Mouse (Mus musculus) lung, adult 2 months (tissue): ENCODE measurements around the gene Cep44. TPM values are rescaled to one million over a fixed set of nuclear protein-coding genes. Genes with fewer than 3 reads are reported as not detected.
A peak's percentile ranks its signal among the peaks of the same experiment; 100 is the strongest.

Experiments
- DNase-seq: peaks from one replicate; pipeline ENCODE4 v3.0.0; 2022
- H3K4me1 ChIP-seq: fragments of 200-500 bp; 2 replicates; pipeline ENCODE4 v1.6.1; 2011; ENCODE audit warnings: low read length; ENCODE audit not compliant: control insufficient read depth, insufficient read depth
- H3K4me3 ChIP-seq: fragments of 200-500 bp; replicated peaks from 2 replicates; pipeline ENCODE3; 2011; ENCODE audit warnings: low read depth, mild to moderate bottlenecking, control low read depth, low read length; ENCODE audit errors: extremely low read depth
- CTCF ChIP-seq: fragments of 200-500 bp; IDR thresholded peaks from 2 replicates; pipeline ENCODE4 v1.5.1; 2011; ENCODE audit warnings: mild to moderate bottlenecking, low read length, control low read depth; ENCODE audit not compliant: insufficient read depth
- POLR2A ChIP-seq: fragments of 200-500 bp; IDR thresholded peaks from 2 replicates; pipeline ENCODE4 v1.6.1; 2011; ENCODE audit warnings: low read depth, mild to moderate bottlenecking, control low read depth, low read length, borderline replicate concordance; ENCODE audit errors: extremely low read depth
- WGBS: fragments of 180-500 bp; shearing (Covaris S2); methylation state at CpG from one replicate; pipeline ENCODE4 v1.1.7; 2018; 5-methylcytosine and 5-hydroxymethylcytosine counted together
- polyA plus RNA-seq: library from polyadenylated mRNA; depleted of rRNA; stranded (reverse); fragments of >200 nt; gene quantifications from 2 replicates; pipeline ENCODE4 v1.2.3, GENCODE M21; 2012; rRNA removed

The Cep44 gene
- 6.9 and 9.0 TPM in 2 replicates for polyA plus RNA-seq

- Histone ChIP-seq H3K4me1 (peaks cover 6% of the 10 kb centered on the region), H3K4me3 (peak within 1 kb of the TSS; percentile 97)
- peak; percentile 81 for DNase-seq
- under 1% methylated on average over 53 of the region's 53 CpGs for WGBS
- peak; percentile 62; the same call in 1 of the 2 replicates for TF ChIP-seq POLR2A
- TF ChIP-seq CTCF = no peak
Observed at GRCm38 (mm10) chr8:56550558-56551360, at the start of gene Cep44, which contains the start of gene Fbxo8. Gene Cep44 (minus strand): TSS chr8:56551047. Gene Fbxo8 (plus strand): TSS chr8:56551090.

DNA sequence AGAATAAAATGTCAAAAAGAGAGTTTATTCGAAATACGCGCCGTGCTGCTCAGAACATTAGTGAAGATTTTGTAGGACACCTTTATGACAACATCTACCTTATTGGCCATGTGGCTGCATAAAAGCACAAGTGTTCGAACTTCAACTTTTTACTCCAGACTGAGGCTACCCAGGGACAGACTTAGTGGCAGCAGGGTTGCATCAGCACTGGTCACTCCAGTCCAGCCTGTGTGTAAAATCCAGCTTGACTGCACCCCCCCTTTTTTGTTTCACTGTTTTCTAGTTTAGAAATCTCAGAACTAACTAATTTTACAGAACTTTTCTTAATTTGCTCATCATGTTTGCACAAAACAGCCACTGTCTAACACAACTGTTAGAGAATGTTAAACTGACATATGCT is 40.7 kb upstream of the Cep44 start:
- H3K4me1 ChIP-seq = no peaks in the 10 kb centered on the region
- WGBS = 96% methylated on average over 5 of the region's 5 CpGs
- H3K4me3 ChIP-seq = no peak overlapping the region

GRCm38 (mm10) chr8:56591084-56591483 is 40.2 kb upstream of the Cep44 start:
- DNase-seq = no peak
- TF ChIP-seq CTCF (no peak), POLR2A (no peak)
- H3K4me1 ChIP-seq = no peaks in the 10 kb centered on the region
- no peak overlapping the region for H3K4me3 ChIP-seq
- 87% methylated on average over 1 of the region's 1 CpGs for WGBS

More for the DNA sequence above, 40.7 kb upstream of the Cep44 start:
- TF ChIP-seq CTCF = no peak
- no peak for TF ChIP-seq POLR2A
- DNase-seq = no peak

GRCm38 (mm10) chr8:56589004-56589403 is 38.2 kb upstream of the Cep44 start:
- Histone ChIP-seq H3K4me1 (no peaks in the 10 kb centered on the region), H3K4me3 (no peak overlapping the region)
- no peak for DNase-seq
- TF ChIP-seq POLR2A (no peak), CTCF (no peak)
- WGBS = 31% methylated on average over 2 of the region's 2 CpGs

DNA sequence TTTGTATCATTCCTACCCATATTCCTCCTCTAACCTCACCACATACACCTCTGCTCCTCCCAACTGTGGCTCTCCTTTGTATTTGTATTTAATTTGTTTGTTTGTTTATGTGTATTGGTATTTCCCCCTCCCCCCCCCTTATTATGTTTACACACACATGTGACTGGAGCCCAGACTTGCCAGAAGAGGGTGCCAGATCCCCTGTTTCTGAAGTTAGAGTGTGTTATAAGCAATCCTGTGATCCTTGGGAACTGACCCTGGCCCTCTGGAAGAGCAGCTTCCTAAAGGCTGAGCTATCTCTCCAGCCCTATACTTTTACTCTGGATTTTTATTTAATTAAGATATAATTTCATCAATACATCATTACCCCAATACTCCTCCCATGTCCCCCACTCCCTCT is 32.0 kb upstream of the Cep44 start:
- no peak for TF ChIP-seq POLR2A
- TF ChIP-seq CTCF = no peak
- Histone ChIP-seq H3K4me3 (no peak overlapping the region), H3K4me1 (no peaks in the 10 kb centered on the region)
- no peak for DNase-seq

GRCm38 (mm10) chr8:56580918-56581317 is 30.1 kb upstream of the Cep44 start:
- no peak for TF ChIP-seq POLR2A
- TF ChIP-seq CTCF = no peak
- 89% methylated on average over 4 of the region's 4 CpGs for WGBS
- no peak for DNase-seq
- Histone ChIP-seq H3K4me3 (no peak overlapping the region), H3K4me1 (no peaks in the 10 kb centered on the region)

DNA sequence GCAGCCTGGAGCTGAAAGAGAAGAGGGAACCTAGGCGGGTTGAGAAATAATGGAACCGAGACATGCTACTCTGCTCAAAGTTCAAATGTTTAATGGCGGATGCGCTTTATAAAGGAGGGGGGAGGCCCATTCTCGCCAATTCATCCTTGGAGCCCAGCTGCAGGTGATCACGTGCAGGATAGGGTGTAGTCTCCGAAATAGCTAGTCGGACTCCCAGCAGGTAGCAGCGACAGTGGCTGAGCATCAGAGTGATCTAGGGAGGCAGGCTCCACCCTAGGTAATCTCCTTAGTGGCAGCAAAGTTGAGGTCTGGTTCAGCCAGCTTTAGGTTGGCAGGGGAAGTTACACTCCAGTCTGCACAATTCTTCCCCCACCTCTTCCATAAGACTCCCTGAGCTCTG is 16.0 kb upstream of the Cep44 start:
- TF ChIP-seq POLR2A (no peak), CTCF (no peak)
- H3K4me3 ChIP-seq = no peak overlapping the region
- 96% methylated on average over 9 of the region's 9 CpGs for WGBS
- no peaks in the 10 kb centered on the region; the same call in 1 of the 2 replicates for H3K4me1 ChIP-seq
- DNase-seq = no peak

DNA sequence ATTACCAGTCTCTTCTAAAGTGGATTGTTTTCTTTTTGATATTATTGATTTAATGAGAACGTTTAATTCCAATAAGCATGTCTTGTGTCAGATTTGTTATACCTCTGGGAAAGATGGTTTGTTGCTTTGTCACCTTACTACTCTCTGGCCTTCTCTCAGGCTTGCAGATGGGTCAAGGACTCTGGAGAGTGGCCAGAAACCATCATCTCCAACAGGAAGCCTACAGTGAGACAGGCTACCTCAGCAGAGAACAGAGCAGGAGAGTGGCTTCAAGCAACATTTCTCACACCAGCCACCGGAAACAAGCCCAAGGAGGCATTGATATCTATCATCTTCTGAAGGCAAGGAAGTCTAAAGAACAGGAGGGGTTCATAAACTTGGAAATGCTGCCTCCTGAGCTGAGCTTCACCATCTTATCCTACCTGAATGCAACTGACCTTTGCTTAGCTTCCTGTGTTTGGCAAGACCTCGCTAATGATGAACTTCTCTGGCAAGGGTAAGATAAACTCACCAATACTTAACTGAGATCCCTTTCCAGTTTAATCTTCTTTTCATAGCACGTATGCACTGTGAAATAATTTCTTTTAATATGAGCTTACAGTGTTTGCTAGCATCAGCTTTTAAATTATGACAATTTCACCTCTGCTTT is 13.7 kb upstream of the Cep44 start:
- no peak for DNase-seq
- Histone ChIP-seq H3K4me3 (no peak overlapping the region), H3K4me1 (no peaks in the 10 kb centered on the region; the same call in 1 of the 2 replicates)
- TF ChIP-seq CTCF (no peak), POLR2A (no peak)
- 52% methylated on average over 4 of the region's 4 CpGs for WGBS

GRCm38 (mm10) chr8:56552551-56553103 is 1.8 kb upstream of the Cep44 start:
- Histone ChIP-seq H3K4me1 (peaks cover 6% of the 10 kb centered on the region), H3K4me3 (peak overlapping the region; percentile 31)
- WGBS = 56% methylated on average over 5 of the region's 5 CpGs
- DNase-seq = no peak
- no peak for TF ChIP-seq POLR2A
- TF ChIP-seq CTCF = no peak
